Mouse (Mus musculus): ENCODE measurements at regions not wholly inside any gene's neighbourhood (a gene's known extent, or its start where the extent isn't known, plus 50 kb on each side); places are given as distances from the start of the nearest gene placed in this dataset.

GRCm38 (mm10) chr9:27556315-27557225 is 160.0 kb downstream of the Spata19 start:
- Histone ChIP-seq H3K4me1 (ENCODE audit: insufficient read depth) (peaks cover 4% of the 10 kb centered on the region; the same call in 1 of the 2 replicates), H3K27me3 (ENCODE audit: insufficient read depth, low read length) (no peaks in the 10 kb centered on the region), H3K9ac (no peak overlapping the region), H3K36me3 (ENCODE audit: insufficient read depth) (no peaks in the 10 kb centered on the region), H3K9me3 (ENCODE audit: low read length) (0 out of 2 replicates have a peak, but pooled peaks cover 3% of the 10 kb centered on the region), H3K27ac (ENCODE audit: low read depth, low read length) (no peak overlapping the region), H3K4me2 (ENCODE audit: low read depth) (no peak overlapping the region), H3K4me3 (ENCODE audit: low read depth, low read length) (no peak overlapping the region)
- no peak for TF ChIP-seq CTCF (IDR thresholded peaks at IDR 0.05; ENCODE audit: low read depth)
- DNase-seq (no peak), ATAC-seq (peak; percentile 27; the same call in 1 of the 2 replicates)
- 5% methylated on average over 6 of the region's 6 CpGs for WGBS

- ATAC-seq (no peak), DNase-seq (no peak)
- H3K27ac ChIP-seq (ENCODE audit: low read depth, low read length) = no peak overlapping the region
- H3K4me2 ChIP-seq (ENCODE audit: low read depth) = no peak overlapping the region
- no peaks in the 10 kb centered on the region for H3K27me3 ChIP-seq (ENCODE audit: insufficient read depth, low read length)
- H3K9me3 ChIP-seq (ENCODE audit: low read length) = 0 out of 2 replicates have a peak, but pooled peaks cover 3% of the 10 kb centered on the region
- TF ChIP-seq CTCF (IDR thresholded peaks at IDR 0.05; ENCODE audit: low read depth) = no peak
- no peak overlapping the region for H3K4me3 ChIP-seq (ENCODE audit: low read depth, low read length)
- H3K4me1 ChIP-seq (ENCODE audit: insufficient read depth) = peaks cover 4% of the 10 kb centered on the region; the same call in 1 of the 2 replicates
- H3K36me3 ChIP-seq (ENCODE audit: insufficient read depth) = no peaks in the 10 kb centered on the region
- H3K9ac ChIP-seq = no peak overlapping the region
- WGBS = 33% methylated on average over 1 of the region's 1 CpGs
Measured at GRCm38 (mm10) chr9:27557886-27558285, 161.3 kb downstream of the Spata19 start.

GRCm38 (mm10) chr9:27558286-27558685 is 161.7 kb downstream of the Spata19 start:
- no peak for ATAC-seq
- Histone ChIP-seq H3K9ac (no peak overlapping the region), H3K27me3 (ENCODE audit: insufficient read depth, low read length) (no peaks in the 10 kb centered on the region), H3K4me1 (ENCODE audit: insufficient read depth) (peaks cover 4% of the 10 kb centered on the region; the same call in 1 of the 2 replicates), H3K4me3 (ENCODE audit: low read depth, low read length) (no peak overlapping the region), H3K36me3 (ENCODE audit: insufficient read depth) (no peaks in the 10 kb centered on the region), H3K27ac (ENCODE audit: low read depth, low read length) (no peak overlapping the region), H3K4me2 (ENCODE audit: low read depth) (no peak overlapping the region), H3K9me3 (ENCODE audit: low read length) (0 out of 2 replicates have a peak, but pooled peaks cover 3% of the 10 kb centered on the region)
- 73% methylated on average over 3 of the region's 3 CpGs for WGBS
- TF ChIP-seq CTCF (IDR thresholded peaks at IDR 0.05; ENCODE audit: low read depth) = no peak
- DNase-seq = no peak

GRCm38 (mm10) chr9:27568372-27569053 is 171.9 kb downstream of the Spata19 start:
- Histone ChIP-seq H3K4me1 (ENCODE audit: insufficient read depth) (peaks cover 7% of the 10 kb centered on the region; the same call in 1 of the 2 replicates), H3K9ac (no peak overlapping the region), H3K4me3 (ENCODE audit: low read depth, low read length) (no peak overlapping the region), H3K36me3 (ENCODE audit: insufficient read depth) (no peaks in the 10 kb centered on the region), H3K4me2 (ENCODE audit: low read depth) (no peak overlapping the region), H3K27me3 (ENCODE audit: insufficient read depth, low read length) (no peaks in the 10 kb centered on the region), H3K9me3 (ENCODE audit: low read length) (no peaks in the 10 kb centered on the region), H3K27ac (ENCODE audit: low read depth, low read length) (peak overlapping the region; percentile 36; the same call in 1 of the 2 replicates)
- DNase-seq (peak; percentile 63), ATAC-seq (peak; percentile 90)
- 0 out of 2 replicates have a peak, but pooled peaks have one; percentile 12 for TF ChIP-seq CTCF (IDR thresholded peaks at IDR 0.05; ENCODE audit: low read depth)
- 46% methylated on average over 8 of the region's 8 CpGs for WGBS

- Histone ChIP-seq H3K9ac (no peak overlapping the region), H3K4me3 (ENCODE audit: low read depth, low read length) (no peak overlapping the region), H3K36me3 (ENCODE audit: insufficient read depth) (no peaks in the 10 kb centered on the region), H3K9me3 (ENCODE audit: low read length) (no peaks in the 10 kb centered on the region), H3K4me1 (ENCODE audit: insufficient read depth) (peaks cover 7% of the 10 kb centered on the region; the same call in 1 of the 2 replicates), H3K27ac (ENCODE audit: low read depth, low read length) (peak overlapping the region; percentile 36; the same call in 1 of the 2 replicates), H3K4me2 (ENCODE audit: low read depth) (no peak overlapping the region), H3K27me3 (ENCODE audit: insufficient read depth, low read length) (no peaks in the 10 kb centered on the region)
- 37% methylated on average over 7 of the region's 7 CpGs for WGBS
- DNase-seq = peak; percentile 50
- peak; percentile 76 for ATAC-seq
- TF ChIP-seq CTCF (IDR thresholded peaks at IDR 0.05; ENCODE audit: low read depth) = no peak
Measured at GRCm38 (mm10) chr9:27569054-27569387, 172.4 kb downstream of the Spata19 start.

- ATAC-seq = peak; percentile 64
Measured at GRCm38 (mm10) chr9:27617096-27617839, 173.3 kb upstream of the Opcml start.

More at GRCm38 (mm10) chr9:27617096-27617839, 173.3 kb upstream of the Opcml start:
- no peaks in the 10 kb centered on the region for H3K9me3 ChIP-seq (ENCODE audit: low read length)
- H3K4me1 ChIP-seq (ENCODE audit: insufficient read depth) = 0 out of 2 replicates have a peak, but pooled peaks cover 5% of the 10 kb centered on the region
- no peak overlapping the region for H3K27ac ChIP-seq (ENCODE audit: low read depth, low read length)
- DNase-seq = peak; percentile 52
- no peaks in the 10 kb centered on the region for H3K36me3 ChIP-seq (ENCODE audit: insufficient read depth)
- H3K27me3 ChIP-seq (ENCODE audit: insufficient read depth, low read length) = no peaks in the 10 kb centered on the region
- 18% methylated on average over 7 of the region's 7 CpGs for WGBS
- H3K9ac ChIP-seq = no peak overlapping the region
- no peak overlapping the region for H3K4me3 ChIP-seq (ENCODE audit: low read depth, low read length)
- no peak overlapping the region for H3K4me2 ChIP-seq (ENCODE audit: low read depth)
- TF ChIP-seq CTCF (IDR thresholded peaks at IDR 0.05; ENCODE audit: low read depth) = no peak

Data from forebrain, postnatal 0 days (tissue).